Mouse (Mus musculus) CD8-positive naive resting alpha-beta T cell, adult 57 days (primary cell): Measurements from ENCODE around the gene Ifnl2. TPM values are rescaled to one million over a fixed set of nuclear protein-coding genes. Genes with fewer than 3 reads are reported as not detected.

Experiments used
- total RNA-seq: library from RNA; stranded (reverse); gene quantifications from one replicate; pipeline ENCODE4 v1.2.4, GENCODE M21; 2023

Gene Ifnl2
- total RNA-seq: not detected

GRCm38 (mm10) chr7:28510405-28510974 lies at the start of gene Ifnl2:
Gene Ifnl2 (minus strand): TSS chr7:28510455.

GRCm38 (mm10) chr7:28547154-28547553 lies 36.9 kb upstream of the Ifnl2 start, which contains the start of gene Nccrp1:
Gene Nccrp1 (minus strand): TSS chr7:28547254.

GRCm38 (mm10) chr7:28540526-28540925 lies 30.3 kb upstream of the Ifnl2 start, which contains the start of gene Sycn:
Gene Sycn (plus strand): TSS chr7:28540885.

GRCm38 (mm10) chr7:28522536-28522935 lies 12.3 kb upstream of the Ifnl2 start, which contains the start of gene Ifnl3:
Gene Ifnl3 (plus strand): TSS chr7:28522836.

Other genes starting within 250 kb of the Ifnl2 start
- gene Eid2, start 242.6 kb downstream of the Ifnl2 start, total RNA-seq: 10.0 TPM
- 4.3 TPM for gene Eid2b, start 232.7 kb downstream of the Ifnl2 start, total RNA-seq
- not detected for gene Selenov, start 219.3 kb downstream of the Ifnl2 start, total RNA-seq
- not detected for gene Dll3, start 208.2 kb downstream of the Ifnl2 start, total RNA-seq
- 29.7 TPM for gene Timm50, start 198.4 kb downstream of the Ifnl2 start, total RNA-seq
- gene Supt5, start 171.7 kb downstream of the Ifnl2 start, total RNA-seq: 160 TPM
- 5,585 TPM for gene Rps16, start 159.8 kb downstream of the Ifnl2 start, total RNA-seq
- 155 TPM for gene Plekhg2, start 137.9 kb downstream of the Ifnl2 start, total RNA-seq
- gene Zfp36, start 130.2 kb downstream of the Ifnl2 start, total RNA-seq: 501 TPM
- gene Med29, start 117.7 kb downstream of the Ifnl2 start, total RNA-seq: 15.7 TPM
- gene Paf1, start 117.5 kb downstream of the Ifnl2 start, total RNA-seq: 141 TPM
- gene Gmfg, start 73.0 kb downstream of the Ifnl2 start, total RNA-seq: 234 TPM
- 2.2 TPM for gene Lrfn1, start 58.5 kb downstream of the Ifnl2 start, total RNA-seq
- gene Ifnl3, start 12.4 kb upstream of the Ifnl2 start, total RNA-seq: not detected
- 1.0 TPM for gene Sycn, start 30.4 kb upstream of the Ifnl2 start, total RNA-seq
- 0.55 TPM for gene Nccrp1, start 36.8 kb upstream of the Ifnl2 start, total RNA-seq
- gene Samd4b, start 87.7 kb upstream of the Ifnl2 start, total RNA-seq: 36.4 TPM
- 10.5 TPM for gene Pak4, start 87.7 kb upstream of the Ifnl2 start, total RNA-seq
- not detected for gene Acp7, start 120.9 kb upstream of the Ifnl2 start, total RNA-seq
- gene Fbxo27, start 182.4 kb upstream of the Ifnl2 start, total RNA-seq: 1.6 TPM
- gene Fbxo17, start 206.3 kb upstream of the Ifnl2 start, total RNA-seq: 15.6 TPM
- gene Mrps12, start 231.4 kb upstream of the Ifnl2 start, total RNA-seq: 27.1 TPM
- 18.2 TPM for gene Sars2, start 231.5 kb upstream of the Ifnl2 start, total RNA-seq
- not detected for gene Ccer2, start 245.7 kb upstream of the Ifnl2 start, total RNA-seq